Mouse (Mus musculus): ENCODE measurements around the gene Hs3st4.

The Hs3st4 gene

GRCm38 (mm10) chr7:124136133-124136532, 153.5 kb downstream of the Hs3st4 start:
- in situ Hi-C loops (cut with MboI, MseI) = no loop called here

- in situ Hi-C loops (cut with MboI, MseI) = no loop called here
Observed at GRCm38 (mm10) chr7:124141229-124141628, 158.6 kb downstream of the Hs3st4 start.

- in situ Hi-C loops (cut with MboI, MseI) = no loop called here
Observed at GRCm38 (mm10) chr7:124150901-124151300, 168.2 kb downstream of the Hs3st4 start.

GRCm38 (mm10) chr7:124163301-124163700, 180.6 kb downstream of the Hs3st4 start:
- in situ Hi-C loops (cut with MboI, MseI) = no loop called here

GRCm38 (mm10) chr7:124166229-124166628, 183.6 kb downstream of the Hs3st4 start:
- in situ Hi-C loops (cut with MboI, MseI) = no loop called here

- in situ Hi-C loops (cut with MboI, MseI) = no loop called here
Observed at GRCm38 (mm10) chr7:124168796-124169195, 186.1 kb downstream of the Hs3st4 start.

- in situ Hi-C loops (cut with MboI, MseI) = no loop called here
Observed at GRCm38 (mm10) chr7:124170001-124170400, 187.3 kb downstream of the Hs3st4 start.

- in situ Hi-C loops (cut with MboI, MseI) = no loop called here
Observed at GRCm38 (mm10) chr7:124171992-124172391, 189.3 kb downstream of the Hs3st4 start.

GRCm38 (mm10) chr7:124180926-124181325, 198.3 kb downstream of the Hs3st4 start:
- in situ Hi-C loops (cut with MboI, MseI) = no loop called here

GRCm38 (mm10) chr7:124184693-124185092, 202.0 kb downstream of the Hs3st4 start:
- in situ Hi-C loops (cut with MboI, MseI) = no loop called here

GRCm38 (mm10) chr7:124198811-124199570, 216.3 kb downstream of the Hs3st4 start:
- in situ Hi-C loops (cut with MboI, MseI) = loop anchor here (10.0 kb wide), 1 partner anchor 1056 kb away; no protein-coding TSS in a partner anchor

GRCm38 (mm10) chr7:124216921-124217320, 234.3 kb downstream of the Hs3st4 start:
- in situ Hi-C loops (cut with MboI, MseI) = no loop called here

- in situ Hi-C loops (cut with MboI, MseI) = loop anchor here (10.0 kb wide), 1 partner anchor 1606 kb away; no protein-coding TSS in a partner anchor
Observed at GRCm38 (mm10) chr7:124220556-124220955, 237.9 kb downstream of the Hs3st4 start.

GRCm38 (mm10) chr7:124237896-124238670, 255.4 kb downstream of the Hs3st4 start:
- in situ Hi-C loops (cut with MboI, MseI) = no loop called here

GRCm38 (mm10) chr7:124239903-124240647, 257.4 kb downstream of the Hs3st4 start:
- in situ Hi-C loops (cut with MboI, MseI) = no loop called here

GRCm38 (mm10) chr7:124249838-124250237, 267.2 kb downstream of the Hs3st4 start:
- in situ Hi-C loops (cut with MboI, MseI) = no loop called here

- in situ Hi-C loops (cut with MboI, MseI) = no loop called here
Observed at GRCm38 (mm10) chr7:124250566-124250965, 267.9 kb downstream of the Hs3st4 start.

- in situ Hi-C loops (cut with MboI, MseI) = no loop called here
Observed at GRCm38 (mm10) chr7:124258419-124258818, 275.8 kb downstream of the Hs3st4 start.

GRCm38 (mm10) chr7:124270734-124271133, 288.1 kb downstream of the Hs3st4 start:
- in situ Hi-C loops (cut with MboI, MseI) = no loop called here

- in situ Hi-C loops (cut with MboI, MseI) = no loop called here
Observed at GRCm38 (mm10) chr7:124289873-124290272, 307.2 kb downstream of the Hs3st4 start.

- in situ Hi-C loops (cut with MboI, MseI) = no loop called here
Observed at GRCm38 (mm10) chr7:124319451-124319850, 336.8 kb downstream of the Hs3st4 start.

GRCm38 (mm10) chr7:124335635-124336034, 353.0 kb downstream of the Hs3st4 start:
- in situ Hi-C loops (cut with MboI, MseI) = no loop called here
